Mouse (Mus musculus) heart, embryonic 11.5 days (tissue): Measurements from ENCODE around the gene Pi16. TPM values are rescaled to one million over a fixed set of nuclear protein-coding genes. Genes with fewer than 3 reads are reported as not detected.

ENCODE experiments used
- ATAC-seq: fragments of 200-750 bp; cut with Nextera tagmentation; replicated peaks from 2 replicates; pipeline ENCODE4 v1.8.0; 2017; ENCODE audit warnings: moderate library complexity; ENCODE audit not compliant: insufficient number of reproducible peaks, low FRiP score, low TSS enrichment
- H3K27ac ChIP-seq: fragments of 300-500 bp; sonication (generic); 2 replicates; pipeline ENCODE4 v1.5.1; 2014; ENCODE audit warnings: mild to moderate bottlenecking, low read depth, low read length
- H3K27me3 ChIP-seq: fragments of 300-500 bp; sonication (generic); 2 replicates; pipeline ENCODE4 v1.6.1; 2014; ENCODE audit warnings: mild to moderate bottlenecking, low read length, mixed read lengths; ENCODE audit not compliant: control insufficient read depth, insufficient read depth
- H3K36me3 ChIP-seq: fragments of 300-500 bp; sonication (generic); 2 replicates; pipeline ENCODE4 v1.6.1; 2014; ENCODE audit warnings: mild to moderate bottlenecking, low read length, moderate library complexity, mixed read lengths; ENCODE audit not compliant: control insufficient read depth, insufficient read depth
- H3K4me1 ChIP-seq: fragments of 300-500 bp; sonication (generic); 2 replicates; pipeline ENCODE4 v1.6.1; 2014; ENCODE audit warnings: low read length; ENCODE audit not compliant: control insufficient read depth, insufficient read depth
- H3K4me2 ChIP-seq: fragments of 300-500 bp; sonication (generic); 2 replicates; pipeline ENCODE4 v1.6.1; 2014; ENCODE audit warnings: mild to moderate bottlenecking, moderate library complexity
- H3K4me3 ChIP-seq: fragments of 300-500 bp; sonication (generic); 2 replicates; pipeline ENCODE4 v1.5.1; 2014; ENCODE audit warnings: low read depth, low read length
- H3K9ac ChIP-seq: fragments of 300-500 bp; sonication (generic); 2 replicates; pipeline ENCODE4 v1.6.1; 2014; ENCODE audit warnings: mild to moderate bottlenecking, low read depth, low read length, moderate library complexity
- H3K9me3 ChIP-seq: fragments of 300-500 bp; sonication (generic); replicated peaks from 2 replicates; pipeline ENCODE4 v1.6.1; 2016; ENCODE audit warnings: low read length; ENCODE audit not compliant: control insufficient read depth
- WGBS: fragments of 180-500 bp; shearing (Covaris S2); extraction: QIAGEN DNeasy Blood & Tissue Kit; methylation state at CpG from one replicate; pipeline ENCODE4 v1.1.7; 2014; ENCODE audit not compliant: insufficient replicate concordance; 5-methylcytosine and 5-hydroxymethylcytosine counted together
- polyA plus RNA-seq: library from polyadenylated mRNA; unstranded; fragments of >200 nt; fragmentation: Nextera tagmentation; extraction: Ambion mirVana; gene quantifications from 2 replicates; pipeline ENCODE4 v1.2.1, GENCODE M21; 2014

The Pi16 gene
- polyA plus RNA-seq, 1 experiment from 2014 or later = 1.7 TPM

GRCm38 (mm10) chr17:29330671-29331410 lies 13.4 kb downstream of the Pi16 start:
- Histone ChIP-seq H3K4me1 (peaks cover 24% of the 10 kb centered on the region), H3K4me3 (no peak overlapping the region), H3K4me2 (no peak overlapping the region), H3K9ac (no peak overlapping the region), H3K27me3 (peaks cover 15% of the 10 kb centered on the region), H3K27ac (peak overlapping the region; percentile 25; the same call in 1 of the 2 replicates), H3K36me3 (peaks cover 28% of the 10 kb centered on the region), H3K9me3 (no peaks in the 10 kb centered on the region)
- 12% methylated on average over 5 of the region's 5 CpGs for WGBS
- ATAC-seq = no peak

DNA sequence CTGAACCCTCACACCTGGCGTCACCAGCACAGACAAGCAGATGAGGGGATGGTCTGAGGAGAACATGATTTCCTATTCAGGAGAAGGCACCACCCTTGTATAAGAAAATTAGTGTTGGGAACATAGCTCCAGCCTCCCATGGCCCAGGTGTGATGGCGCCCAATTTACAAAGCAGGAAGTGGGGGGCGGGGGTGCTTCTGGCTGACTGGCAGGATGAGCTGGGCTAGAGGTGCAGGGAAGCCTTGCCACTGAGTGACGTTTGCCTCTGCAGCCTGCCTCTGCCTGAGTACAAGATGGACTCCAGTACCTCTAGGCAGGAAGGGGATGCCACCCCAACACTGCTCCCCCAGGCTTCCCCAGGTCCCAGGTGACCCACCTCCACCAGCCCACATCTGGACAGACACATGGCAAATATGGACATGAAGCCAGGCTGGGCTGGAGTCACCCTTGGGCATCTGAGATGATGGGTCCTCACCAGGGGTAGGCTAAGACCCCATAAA lies 14.8 kb downstream of the Pi16 start:
- Histone ChIP-seq H3K4me3 (no peak overlapping the region), H3K36me3 (peaks cover 36% of the 10 kb centered on the region), H3K4me1 (peaks cover 15% of the 10 kb centered on the region), H3K9me3 (no peaks in the 10 kb centered on the region), H3K4me2 (no peak overlapping the region), H3K9ac (no peak overlapping the region), H3K27ac (no peak overlapping the region), H3K27me3 (peaks cover 8% of the 10 kb centered on the region)
- ATAC-seq = no peak
- WGBS = 77% methylated on average over 4 of the region's 4 CpGs

GRCm38 (mm10) chr17:29336266-29336990 lies 18.9 kb downstream of the Pi16 start:
- Histone ChIP-seq H3K27me3 (no peaks in the 10 kb centered on the region), H3K9ac (no peak overlapping the region), H3K4me3 (no peak overlapping the region), H3K4me2 (no peak overlapping the region), H3K36me3 (peaks cover 56% of the 10 kb centered on the region), H3K27ac (no peak overlapping the region), H3K9me3 (no peaks in the 10 kb centered on the region), H3K4me1 (peaks cover 17% of the 10 kb centered on the region)
- WGBS = 90% methylated on average over 19 of the region's 19 CpGs
- no peak for ATAC-seq

GRCm38 (mm10) chr17:29337979-29338823 lies 20.7 kb downstream of the Pi16 start:
- peaks cover 27% of the 10 kb centered on the region for H3K4me1 ChIP-seq
- peaks cover 45% of the 10 kb centered on the region for H3K36me3 ChIP-seq
- no peak overlapping the region; the same call in 1 of the 2 replicates for H3K27ac ChIP-seq
- H3K4me3 ChIP-seq = no peak overlapping the region
- no peak overlapping the region for H3K9ac ChIP-seq
- H3K9me3 ChIP-seq = no peaks in the 10 kb centered on the region
- WGBS = 95% methylated on average over 9 of the region's 9 CpGs
- no peaks in the 10 kb centered on the region for H3K27me3 ChIP-seq
- no peak for ATAC-seq
- no peak overlapping the region for H3K4me2 ChIP-seq

DNA sequence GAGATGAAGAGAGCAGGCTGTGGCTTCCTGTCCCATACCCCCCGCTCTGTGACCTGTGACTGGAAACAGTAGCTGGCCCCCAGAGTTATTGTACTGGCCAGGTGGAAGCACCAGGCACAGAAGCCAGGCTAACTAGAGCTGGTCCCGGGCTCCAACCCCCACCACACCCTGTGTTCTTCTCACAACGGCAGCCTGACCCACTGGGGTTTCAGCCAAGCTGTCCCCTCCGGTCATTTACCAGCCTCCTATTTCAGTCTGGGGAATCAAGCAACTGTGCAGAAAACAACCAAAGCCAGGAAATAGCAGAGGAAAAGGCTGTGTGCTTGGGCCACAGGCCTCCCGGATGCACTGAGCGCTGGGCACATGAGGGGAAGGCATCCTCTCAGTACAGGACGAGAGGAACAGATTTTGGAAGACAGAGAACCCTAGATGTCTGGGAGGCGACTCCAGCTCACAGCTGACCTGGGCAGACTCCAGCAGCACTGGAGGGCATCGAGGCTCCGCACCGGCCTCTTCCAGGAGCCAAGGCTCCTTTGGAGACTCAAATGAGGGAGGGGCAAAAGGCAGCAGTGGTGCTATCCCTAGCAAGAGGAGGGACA lies 21.8 kb downstream of the Pi16 start:
- H3K27ac ChIP-seq = no peak overlapping the region
- H3K9ac ChIP-seq = no peak overlapping the region
- no peaks in the 10 kb centered on the region for H3K27me3 ChIP-seq
- 83% methylated on average over 11 of the region's 11 CpGs for WGBS
- no peak overlapping the region for H3K4me3 ChIP-seq
- H3K9me3 ChIP-seq = no peaks in the 10 kb centered on the region
- ATAC-seq = no peak
- H3K36me3 ChIP-seq = peaks cover 36% of the 10 kb centered on the region
- H3K4me2 ChIP-seq = no peak overlapping the region
- peaks cover 27% of the 10 kb centered on the region for H3K4me1 ChIP-seq

GRCm38 (mm10) chr17:29340406-29341261 lies 23.2 kb downstream of the Pi16 start:
- Histone ChIP-seq H3K4me2 (peak overlapping the region; percentile 19; the same call in 1 of the 2 replicates), H3K4me1 (peaks cover 29% of the 10 kb centered on the region), H3K36me3 (peaks cover 32% of the 10 kb centered on the region), H3K27ac (peak overlapping the region; percentile 94), H3K9me3 (no peaks in the 10 kb centered on the region), H3K27me3 (no peaks in the 10 kb centered on the region), H3K9ac (peak overlapping the region; percentile 68; the same call in 1 of the 2 replicates), H3K4me3 (no peak overlapping the region)
- whole genome bisulfite sequencing = 78% methylated on average over 18 of the region's 18 CpGs
- ATAC-seq = no peak

GRCm38 (mm10) chr17:29341591-29342003 lies 24.1 kb downstream of the Pi16 start:
- Histone ChIP-seq H3K4me2 (peak overlapping the region; percentile 49), H3K27me3 (no peaks in the 10 kb centered on the region), H3K27ac (peak overlapping the region; percentile 94), H3K4me1 (peaks cover 38% of the 10 kb centered on the region), H3K9me3 (no peaks in the 10 kb centered on the region), H3K36me3 (peaks cover 24% of the 10 kb centered on the region), H3K9ac (peak overlapping the region; percentile 68), H3K4me3 (0 out of 2 replicates have a peak overlapping the region, but pooled peaks have one; percentile 8)
- peak; percentile 43; the same call in 1 of the 2 replicates for ATAC-seq
- 15% methylated on average over 9 of the region's 9 CpGs for WGBS
